Mouse (Mus musculus) B cell, adult 62 days (primary cell): ENCODE measurements around the gene Oas1g. TPM values are rescaled to one million over a fixed set of nuclear protein-coding genes. Genes with fewer than 3 reads are reported as not detected.

Experiments
- total RNA-seq: library from RNA; stranded (reverse); gene quantifications from 4 replicates; pipeline ENCODE4 v1.2.4, GENCODE M21; 2023

The Oas1g gene
- total RNA-seq = 0.35 to 0.75 TPM (median 0.43 TPM) in 3 of 4 replicates, not detected in the other

GRCm38 (mm10) chr5:120887413-120887812, at the start of gene Oas1g:
Oas1g (minus strand) TSS chr5:120887613.

GRCm38 (mm10) chr5:120914204-120914603, 26.8 kb upstream of the Oas1g start, which contains the start of gene Oas1d:
Oas1d (plus strand) TSS chr5:120914536.

GRCm38 (mm10) chr5:120906791-120907733, 19.6 kb upstream of the Oas1g start, which contains the start of gene Oas1a:
Oas1a (minus strand) TSS chr5:120907521.

GRCm38 (mm10) chr5:120861121-120861520, 26.3 kb downstream of the Oas1g start, which contains the start of gene Oas1h:
Oas1h (plus strand) TSS chr5:120861421.

GRCm38 (mm10) chr5:120847067-120847466, 40.3 kb downstream of the Oas1g start, which contains the start of gene Oas1f:
Oas1f (plus strand) TSS chr5:120847367.

Other genes with a start within 250 kb of the Oas1g start
- 48.7 to 62.6 TPM (median 52.0 TPM) in 4 replicates for gene Rasal1, start 238.8 kb downstream of the Oas1g start, total RNA-seq
- 228 to 277 TPM (median 246 TPM) in 4 replicates for gene Dtx1, start 175.7 kb downstream of the Oas1g start, total RNA-seq
- 4.9 to 6.1 TPM (median 5.6 TPM) in 4 replicates for gene Oas2, start 137.8 kb downstream of the Oas1g start, total RNA-seq
- 2.6 to 3.2 TPM (median 2.9 TPM) in 4 replicates for gene Oas3, start 110.0 kb downstream of the Oas1g start, total RNA-seq
- gene Oas1e, start 92.1 kb downstream of the Oas1g start, total RNA-seq = 0.41 to 1.0 TPM (median 0.57 TPM) in 3 of 4 replicates, not detected in the other
- gene Oas1c, start 75.1 kb downstream of the Oas1g start, total RNA-seq = 10.9 to 17.7 TPM (median 13.6 TPM) in 4 replicates
- not detected in 4 replicates for gene Oas1f, start 40.2 kb downstream of the Oas1g start, total RNA-seq
- gene Oas1h, start 26.2 kb downstream of the Oas1g start, total RNA-seq = not detected in 4 replicates
- gene Oas1a, start 19.9 kb upstream of the Oas1g start, total RNA-seq = 1.6 to 2.9 TPM (median 2.5 TPM) in 4 replicates
- gene Oas1d, start 26.9 kb upstream of the Oas1g start, total RNA-seq = not detected in 4 replicates
- gene Rph3a, start 122.5 kb upstream of the Oas1g start, total RNA-seq = not detected in 4 replicates